Mouse (Mus musculus) neural tube, embryonic 12.5 days (tissue): ENCODE results near the gene Gm28230. TPM values are rescaled to one million over a fixed set of nuclear protein-coding genes. Genes with fewer than 3 reads are reported as not detected.
A peak's percentile ranks its signal among the peaks of the same experiment; 100 is the strongest.

Experiments used
- ATAC-seq: fragments of 200-750 bp; cut with Nextera tagmentation; 2 replicates; pipeline ENCODE4 v1.8.0; 2017; ENCODE audit warnings: low read depth, mild to moderate bottlenecking, moderate TSS enrichment, moderate library complexity; ENCODE audit not compliant: low FRiP score
- H3K27ac ChIP-seq: fragments of 300-500 bp; sonication (generic); 2 replicates; pipeline ENCODE4 v1.5.1; 2016
- H3K27me3 ChIP-seq: fragments of 300-500 bp; sonication (generic); replicated peaks from 2 replicates; pipeline ENCODE4 v1.6.1; 2016; ENCODE audit warnings: mild to moderate bottlenecking
- H3K36me3 ChIP-seq: fragments of 300-500 bp; sonication (generic); 2 replicates; pipeline ENCODE4 v1.6.1; 2016; ENCODE audit warnings: mild to moderate bottlenecking
- H3K4me1 ChIP-seq: fragments of 300-500 bp; sonication (generic); 2 replicates; pipeline ENCODE4 v1.6.1; 2016
- H3K4me2 ChIP-seq: fragments of 300-500 bp; sonication (generic); replicated peaks from 2 replicates; pipeline ENCODE4 v1.6.1; 2016; ENCODE audit warnings: mild to moderate bottlenecking
- H3K4me3 ChIP-seq: fragments of 300-500 bp; sonication (generic); 2 replicates; pipeline ENCODE4 v1.5.1; 2016
- H3K9ac ChIP-seq: fragments of 300-500 bp; sonication (generic); 2 replicates; pipeline ENCODE4 v1.6.1; 2016; ENCODE audit warnings: mild to moderate bottlenecking
- H3K9me3 ChIP-seq: fragments of 300-500 bp; sonication (generic); 2 replicates; pipeline ENCODE4 v1.6.1; 2016; ENCODE audit warnings: mild to moderate bottlenecking
- WGBS: fragments of 180-500 bp; shearing (Covaris S2); methylation state at CpG from one replicate; pipeline ENCODE4 v1.1.7; 2016; 5-methylcytosine and 5-hydroxymethylcytosine counted together
- polyA plus RNA-seq: library from polyadenylated mRNA; unstranded; fragments of >200 nt; fragmentation: Nextera tagmentation; extraction: Ambion mirVana; gene quantifications from 2 replicates; pipeline ENCODE4 v1.2.1, GENCODE M21; 2016

Gene Gm28230
- polyA plus RNA-seq, 1 experiment from 2014 or later: 6.9 TPM

DNA sequence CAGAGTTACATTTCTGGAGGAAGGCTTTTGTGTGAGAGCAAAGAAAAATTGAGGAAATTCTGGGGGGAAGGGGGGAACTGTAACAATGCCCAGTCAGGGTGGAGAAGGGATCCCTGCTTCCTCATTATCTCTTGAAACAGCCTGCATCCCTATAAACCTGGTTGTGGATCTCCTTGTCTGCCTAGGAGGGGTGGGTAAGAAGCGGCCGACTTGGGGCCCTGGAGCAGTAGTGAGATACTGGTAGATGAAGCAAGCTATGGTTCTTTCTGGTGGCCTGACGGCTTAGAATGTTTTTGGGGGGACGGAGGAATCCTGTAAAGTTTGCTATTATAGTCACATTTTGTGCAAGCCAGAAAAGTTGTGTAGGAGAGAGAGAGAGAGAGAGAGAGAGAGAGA, 33.1 kb upstream of the Gm28230 start:
- Histone ChIP-seq H3K4me1 (peaks cover 17% of the 10 kb centered on the region), H3K36me3 (no peaks in the 10 kb centered on the region), H3K9ac (peak overlapping the region; percentile 76), H3K27ac (0 out of 2 replicates have a peak overlapping the region, but pooled peaks have one; percentile 1), H3K9me3 (no peaks in the 10 kb centered on the region), H3K4me2 (peak overlapping the region; percentile 75), H3K27me3 (peaks cover 80% of the 10 kb centered on the region), H3K4me3 (peak overlapping the region; percentile 42)
- ATAC-seq: no peak
- WGBS: 6% methylated on average over 4 of the region's 4 CpGs

DNA sequence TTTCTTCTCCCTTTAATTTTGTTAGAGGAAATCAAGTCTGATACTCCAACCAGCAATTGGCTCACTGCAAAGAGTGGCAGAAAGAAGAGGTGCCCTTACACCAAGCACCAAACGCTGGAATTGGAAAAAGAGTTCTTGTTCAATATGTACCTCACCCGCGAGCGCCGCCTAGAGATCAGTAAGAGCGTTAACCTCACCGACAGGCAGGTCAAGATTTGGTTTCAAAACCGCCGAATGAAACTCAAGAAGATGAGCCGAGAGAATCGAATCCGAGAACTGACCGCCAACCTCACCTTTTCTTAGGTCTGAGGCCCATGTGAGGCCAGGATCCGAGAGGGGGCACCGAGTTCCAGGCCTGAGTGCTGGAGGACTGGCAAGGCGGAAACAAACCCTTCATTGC, 32.5 kb upstream of the Gm28230 start:
- H3K4me2 ChIP-seq: peak overlapping the region; percentile 75
- peaks cover 19% of the 10 kb centered on the region for H3K4me1 ChIP-seq
- ATAC-seq: no peak
- H3K4me3 ChIP-seq: peak overlapping the region; percentile 26
- peaks cover 79% of the 10 kb centered on the region for H3K27me3 ChIP-seq
- no peaks in the 10 kb centered on the region for H3K9me3 ChIP-seq
- no peak overlapping the region for H3K27ac ChIP-seq
- H3K9ac ChIP-seq: peak overlapping the region; percentile 76
- no peaks in the 10 kb centered on the region for H3K36me3 ChIP-seq
- 1% methylated on average over 16 of the region's 16 CpGs for WGBS

DNA sequence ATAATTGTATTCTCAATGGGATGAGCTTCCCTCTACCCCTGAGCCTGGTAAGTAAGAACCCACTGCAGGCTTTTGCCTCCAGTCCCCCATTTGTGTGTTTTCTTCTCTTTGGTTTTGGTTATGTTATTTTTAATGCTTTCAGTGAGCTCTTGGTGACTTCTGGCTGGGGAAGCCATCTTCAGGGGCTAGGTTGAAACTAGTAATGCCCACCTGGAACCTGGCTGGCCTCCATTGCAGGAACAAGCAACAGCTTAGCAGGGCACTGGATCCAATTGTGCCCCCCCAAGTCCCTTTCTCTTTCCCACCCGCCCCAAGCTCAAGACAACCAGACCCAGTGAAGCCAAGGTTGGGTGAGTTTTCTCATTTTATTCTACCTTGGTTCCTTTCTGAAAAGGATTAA, 31.1 kb upstream of the Gm28230 start:
- H3K4me3 ChIP-seq: peak overlapping the region; percentile 11; the same call in 1 of the 2 replicates
- H3K9me3 ChIP-seq: no peaks in the 10 kb centered on the region
- no peak overlapping the region for H3K27ac ChIP-seq
- H3K4me2 ChIP-seq: peak overlapping the region; percentile 75
- no peak for ATAC-seq
- H3K4me1 ChIP-seq: peaks cover 23% of the 10 kb centered on the region
- H3K36me3 ChIP-seq: no peaks in the 10 kb centered on the region
- peak overlapping the region; percentile 18; the same call in 1 of the 2 replicates for H3K9ac ChIP-seq
- H3K27me3 ChIP-seq: peaks cover 81% of the 10 kb centered on the region
- WGBS: 15% methylated on average over 1 of the region's 1 CpGs

GRCm38 (mm10) chr2:74695813-74696430, 30.6 kb upstream of the Gm28230 start:
- peak overlapping the region; percentile 54; the same call in 1 of the 2 replicates for H3K4me3 ChIP-seq
- H3K27ac ChIP-seq: peak overlapping the region; percentile 83; the same call in 1 of the 2 replicates
- H3K9me3 ChIP-seq: no peaks in the 10 kb centered on the region
- peak overlapping the region; percentile 96 for H3K9ac ChIP-seq
- peaks cover 28% of the 10 kb centered on the region for H3K4me1 ChIP-seq
- no peak for ATAC-seq
- WGBS: 8% methylated on average over 7 of the region's 7 CpGs
- peaks cover 85% of the 10 kb centered on the region for H3K27me3 ChIP-seq
- H3K36me3 ChIP-seq: no peaks in the 10 kb centered on the region
- peak overlapping the region; percentile 75 for H3K4me2 ChIP-seq

- no peaks in the 10 kb centered on the region for H3K36me3 ChIP-seq
- ATAC-seq: no peak
- peaks cover 30% of the 10 kb centered on the region for H3K4me1 ChIP-seq
- WGBS: 2% methylated on average over 34 of the region's 34 CpGs
- no peaks in the 10 kb centered on the region for H3K9me3 ChIP-seq
- peak overlapping the region; percentile 54 for H3K4me3 ChIP-seq
- peak overlapping the region; percentile 83 for H3K27ac ChIP-seq
- H3K9ac ChIP-seq: peak overlapping the region; percentile 96
- H3K27me3 ChIP-seq: peaks cover 82% of the 10 kb centered on the region
- H3K4me2 ChIP-seq: peak overlapping the region; percentile 75
These were observed 29.8 kb upstream of the Gm28230 start for GRCm38 (mm10) chr2:74696442-74697335.

DNA sequence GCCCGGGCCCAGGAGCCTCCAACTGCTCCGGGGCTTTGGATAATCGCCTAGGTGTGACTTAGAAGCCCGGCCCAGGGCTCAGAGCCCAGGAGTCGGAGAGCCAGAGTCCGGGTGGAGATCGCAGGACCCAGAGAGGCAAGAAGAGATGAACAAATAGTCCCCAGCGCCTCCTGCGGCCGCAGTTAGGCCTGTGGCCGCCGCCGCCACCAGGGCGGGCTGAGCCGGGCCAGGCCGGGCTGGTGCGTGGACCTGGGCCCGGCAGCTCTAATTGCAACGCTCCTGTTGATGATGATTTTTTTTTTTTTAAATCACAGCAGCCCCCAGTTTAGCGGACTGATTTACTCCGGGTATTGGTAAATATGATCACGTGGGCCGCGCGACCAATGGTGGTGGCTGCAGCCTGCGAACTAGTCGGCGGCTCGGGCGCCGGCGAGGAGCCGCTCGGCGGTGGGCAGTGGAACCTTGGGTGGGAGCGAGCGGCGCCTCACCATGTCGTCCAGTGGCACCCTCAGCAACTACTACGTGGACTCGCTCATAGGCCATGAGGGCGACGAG, 28.9 kb upstream of the Gm28230 start, which contains the start of gene Hoxd9:
Gene Hoxd9 (plus strand): TSS at position 161 of the 555 bp plus-strand sequence.
- peak; percentile 49 for ATAC-seq
- Histone ChIP-seq H3K4me2 (peak within 1 kb of the TSS; percentile 75), H3K9ac (peak within 1 kb of the TSS; percentile 96), H3K4me1 (peaks cover 30% of the 10 kb centered on the region), H3K9me3 (no peaks in the 10 kb centered on the region), H3K27me3 (peaks cover 73% of the 10 kb centered on the region), H3K4me3 (peak within 1 kb of the TSS; percentile 54), H3K36me3 (no peaks in the 10 kb centered on the region), H3K27ac (peak within 1 kb of the TSS; percentile 83)
- WGBS: under 1% methylated on average over 43 of the region's 43 CpGs

DNA sequence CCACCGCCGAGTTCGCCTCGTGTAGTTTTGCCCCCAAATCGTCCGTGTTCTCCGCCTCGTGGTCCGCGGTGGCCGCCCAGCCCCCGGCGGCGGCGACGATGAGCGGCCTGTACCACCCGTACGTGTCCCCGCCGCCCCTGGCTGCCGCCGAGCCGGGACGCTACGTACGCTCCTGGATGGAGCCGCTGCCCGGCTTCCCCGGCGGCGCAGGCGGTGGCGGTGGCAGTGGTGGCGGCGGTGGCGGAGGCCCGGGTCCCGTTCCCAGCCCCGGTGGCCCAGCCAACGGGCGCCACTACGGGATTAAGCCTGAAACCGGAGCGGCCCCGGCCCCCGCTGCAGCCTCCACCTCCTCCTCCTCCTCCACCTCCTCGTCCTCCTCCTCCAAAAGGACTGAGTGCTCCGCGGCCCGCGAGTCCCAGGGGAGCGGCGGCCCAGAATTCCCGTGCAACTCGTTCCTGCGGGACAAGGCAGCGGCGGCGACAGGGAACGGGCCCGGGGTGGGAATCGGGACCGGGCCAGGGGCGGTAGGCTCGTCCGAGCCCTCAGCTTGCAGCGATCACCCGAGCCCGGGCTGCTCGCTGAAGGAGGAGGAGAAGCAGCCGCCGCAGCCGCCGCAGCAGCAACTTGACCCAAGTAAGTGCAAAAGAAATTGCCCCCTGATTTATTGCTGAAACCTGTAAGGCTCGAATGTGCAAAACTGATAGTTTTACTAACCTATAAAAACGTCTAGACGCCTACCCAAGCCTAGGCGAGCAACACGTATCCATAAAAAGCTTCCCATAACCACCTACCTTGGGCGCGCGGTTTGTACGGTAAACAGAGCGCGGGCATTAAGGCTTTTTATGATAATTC, 28.1 kb upstream of the Gm28230 start:
- ATAC-seq: 0 out of 2 replicates have a peak, but pooled peaks have one; percentile 25
- Histone ChIP-seq H3K36me3 (no peaks in the 10 kb centered on the region), H3K4me3 (peak overlapping the region; percentile 54), H3K4me1 (peaks cover 33% of the 10 kb centered on the region), H3K9ac (peak overlapping the region; percentile 96), H3K27ac (peak overlapping the region; percentile 83; the same call in 1 of the 2 replicates), H3K4me2 (peak overlapping the region; percentile 75), H3K9me3 (no peaks in the 10 kb centered on the region), H3K27me3 (peaks cover 65% of the 10 kb centered on the region)
- under 1% methylated on average over 83 of the region's 86 CpGs for WGBS

DNA sequence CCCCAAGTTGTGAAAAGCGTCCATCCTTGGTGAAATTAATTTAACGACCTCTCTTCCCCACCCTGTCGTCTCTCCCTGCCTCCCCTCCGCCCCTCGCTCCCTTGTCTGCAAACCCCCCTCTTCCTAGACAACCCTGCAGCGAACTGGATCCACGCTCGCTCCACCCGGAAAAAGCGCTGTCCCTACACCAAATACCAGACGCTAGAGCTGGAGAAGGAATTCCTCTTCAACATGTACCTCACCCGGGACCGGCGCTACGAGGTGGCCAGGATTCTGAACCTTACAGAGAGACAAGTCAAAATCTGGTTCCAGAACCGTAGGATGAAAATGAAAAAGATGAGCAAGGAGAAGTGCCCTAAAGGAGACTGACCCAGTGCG, 27.5 kb upstream of the Gm28230 start:
- no peak for ATAC-seq
- H3K9me3 ChIP-seq: no peaks in the 10 kb centered on the region
- peak overlapping the region; percentile 57; the same call in 1 of the 2 replicates for H3K27ac ChIP-seq
- H3K4me2 ChIP-seq: peak overlapping the region; percentile 75
- WGBS: under 1% methylated on average over 17 of the region's 17 CpGs
- peaks cover 60% of the 10 kb centered on the region for H3K27me3 ChIP-seq
- H3K4me3 ChIP-seq: peak overlapping the region; percentile 54
- H3K4me1 ChIP-seq: peaks cover 39% of the 10 kb centered on the region
- no peaks in the 10 kb centered on the region for H3K36me3 ChIP-seq
- peak overlapping the region; percentile 96 for H3K9ac ChIP-seq

GRCm38 (mm10) chr2:74699664-74700545, 26.6 kb upstream of the Gm28230 start:
- no peak for ATAC-seq
- Histone ChIP-seq H3K4me2 (peak overlapping the region; percentile 75), H3K27ac (peak overlapping the region; percentile 57), H3K9ac (peak overlapping the region; percentile 96), H3K36me3 (no peaks in the 10 kb centered on the region), H3K4me1 (peaks cover 41% of the 10 kb centered on the region), H3K27me3 (peaks cover 53% of the 10 kb centered on the region), H3K4me3 (peak overlapping the region; percentile 54), H3K9me3 (no peaks in the 10 kb centered on the region)
- 3% methylated on average over 23 of the region's 23 CpGs for WGBS

DNA sequence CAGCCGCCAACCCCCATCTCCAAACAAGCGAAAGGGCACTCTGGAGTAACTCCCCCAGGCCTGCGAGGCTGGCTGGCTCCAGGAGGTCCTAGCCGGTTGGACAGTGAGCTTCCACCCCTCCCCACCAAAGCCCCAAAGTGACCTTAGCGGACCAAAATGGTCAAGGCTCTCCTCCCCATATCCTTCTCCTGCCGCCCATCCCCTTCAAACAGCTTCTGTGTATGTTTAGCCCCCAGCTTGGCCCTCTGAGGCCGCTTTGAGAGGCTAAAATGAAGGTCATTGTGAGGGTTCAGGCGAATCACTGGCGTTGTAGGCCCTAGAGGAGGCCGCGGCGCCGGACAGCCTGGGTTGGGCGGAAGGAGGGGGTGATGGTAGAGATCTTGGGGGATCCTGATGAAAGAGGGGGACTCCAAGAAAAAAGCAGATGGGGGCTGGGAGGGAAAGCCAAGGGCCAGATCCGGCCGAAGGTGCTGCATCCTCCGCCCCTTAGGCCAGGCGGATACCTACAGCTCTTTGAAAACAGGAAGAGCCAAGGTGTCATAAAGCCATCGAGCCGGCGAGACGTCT, 25.9 kb upstream of the Gm28230 start:
- peak overlapping the region; percentile 54 for H3K4me3 ChIP-seq
- H3K4me1 ChIP-seq: peaks cover 41% of the 10 kb centered on the region
- H3K9ac ChIP-seq: peak overlapping the region; percentile 96
- 3% methylated on average over 22 of the region's 22 CpGs for WGBS
- ATAC-seq: no peak
- H3K9me3 ChIP-seq: no peaks in the 10 kb centered on the region
- H3K4me2 ChIP-seq: peak overlapping the region; percentile 75
- peaks cover 46% of the 10 kb centered on the region for H3K27me3 ChIP-seq
- H3K36me3 ChIP-seq: no peaks in the 10 kb centered on the region
- H3K27ac ChIP-seq: peak overlapping the region; percentile 57
